ENCODE assay signal across 9 mouse cellular contexts in genomic region chr1:134332770-134333271, GRCm38 (mm10). TPM values are rescaled to one million over a fixed set of nuclear protein-coding genes. Genes with fewer than 3 reads are reported as not detected.
A peak's percentile ranks its signal among the peaks of the same experiment; 100 is the strongest.
DNase-seq lines count a peak whose midpoint lies in the region; ATAC-seq and TF ChIP-seq lines count a peak whose summit lies in the region.
"Had no signal": no experiment of that assay in that cellular context is flagged by ENCODE, and none has a peak within 500 bp of the region (broad histone marks: within the 10 kb centered on the region; RNA-seq: fewer than 3 reads in every experiment).

Gene Ppfia4, minus strand, starts transcription at chr1:134332928.

- 57% methylated on average over 13 of the region's 13 CpGs for WGBS in hindbrain, embryonic 12.5 days
- 59% methylated on average over 13 of the region's 13 CpGs for WGBS in hindbrain, embryonic 10.5 days
- 45% methylated on average over 13 of the region's 13 CpGs for WGBS in embryonic facial prominence, embryonic 15.5 days
- WGBS in heart, embryonic 15.5 days: 20% methylated on average over 13 of the region's 13 CpGs
- 59% methylated on average over 12 of the region's 13 CpGs for WGBS in midbrain, postnatal 0 days

- no peak for TF ChIP-seq POLR2A in MEL (IDR thresholded peaks at IDR 0.05; ENCODE audit: control insufficient read depth in 1 of 2, insufficient read depth in 1 of 2, low read depth in 1 of 2, low read length in 2 of 2, poor library complexity in 1 of 2)

- 0 out of 2 replicates have a peak within 1 kb of the TSS, but pooled peaks have one; percentile 43 for H3K9ac ChIP-seq in hindbrain, embryonic 12.5 days
- H3K9ac ChIP-seq in MEL (ENCODE audit: control insufficient read depth, low read depth, low read length, poor library complexity, severe bottlenecking): no peak within 1 kb of the TSS
- no peak within 1 kb of the TSS for H3K9ac ChIP-seq in embryonic facial prominence, embryonic 15.5 days
- peak within 1 kb of the TSS; percentile 38 for H3K9ac ChIP-seq in heart, embryonic 15.5 days
- H3K9ac ChIP-seq in midbrain, postnatal 0 days (replicated peaks; ENCODE audit: low read length, poor library complexity, severe bottlenecking): no peak within 1 kb of the TSS
- H3K9ac ChIP-seq: liver, embryonic 15.5 days had no signal

- H3K9me3 ChIP-seq in hindbrain, embryonic 12.5 days (replicated peaks): no peaks in the 10 kb centered on the region
- H3K9me3 ChIP-seq in hindbrain, embryonic 10.5 days: no peaks in the 10 kb centered on the region
- no peaks in the 10 kb centered on the region for H3K9me3 ChIP-seq in MEL (replicated peaks; ENCODE audit: insufficient read depth, low read length)
- no peaks in the 10 kb centered on the region for H3K9me3 ChIP-seq in embryonic facial prominence, embryonic 15.5 days (replicated peaks)
- no peaks in the 10 kb centered on the region for H3K9me3 ChIP-seq in heart, embryonic 15.5 days (replicated peaks)
- H3K9me3 ChIP-seq in midbrain, postnatal 0 days (ENCODE audit: low read length): no peaks in the 10 kb centered on the region
- H3K9me3 ChIP-seq: liver, embryonic 15.5 days had no signal

- H3K27me3 ChIP-seq in hindbrain, embryonic 12.5 days: no peaks in the 10 kb centered on the region
- no peaks in the 10 kb centered on the region for H3K27me3 ChIP-seq in hindbrain, embryonic 10.5 days (ENCODE audit: insufficient read depth, poor library complexity, severe bottlenecking)
- peaks cover 0 to 2% of the 10 kb centered on the region in 2 experiments; a peak in 2 of 4 replicates for H3K27me3 ChIP-seq in MEL (ENCODE audit: control insufficient read depth in 1 of 2, insufficient read depth in 2 of 2, low read length in 2 of 2)
- no peaks in the 10 kb centered on the region for H3K27me3 ChIP-seq in embryonic facial prominence, embryonic 15.5 days
- no peaks in the 10 kb centered on the region for H3K27me3 ChIP-seq in heart, embryonic 15.5 days
- no peaks in the 10 kb centered on the region for H3K27me3 ChIP-seq in midbrain, postnatal 0 days (ENCODE audit: insufficient read depth, low read length)

- DNase-seq in hindbrain, embryonic 10.5 days (ENCODE audit: low spot score): no peak
- peak; percentile 45 for DNase-seq in MEL (ENCODE audit: low read depth, low spot score)
- DNase-seq in left cerebral cortex, adult 2 months (ENCODE audit: extremely low spot score in 1 of 2, low spot score in 2 of 2): peak; percentile 65 to 74
- DNase-seq in midbrain, postnatal 0 days (ENCODE audit: low spot score): peak; percentile 85
- no peak for DNase-seq in embryo, embryonic 10 days (ENCODE audit: low spot score)

- no peak for TF ChIP-seq RAD21 in MEL (IDR thresholded peaks at IDR 0.05; ENCODE audit: low read depth, low read length)

- no peak within 1 kb of the TSS for H3K27ac ChIP-seq in hindbrain, embryonic 12.5 days
- no peak within 1 kb of the TSS for H3K27ac ChIP-seq in hindbrain, embryonic 10.5 days
- H3K27ac ChIP-seq in MEL (ENCODE audit: control insufficient read depth, low read depth, low read length): no peak within 1 kb of the TSS
- H3K27ac ChIP-seq in embryonic facial prominence, embryonic 15.5 days (replicated peaks): peak within 1 kb of the TSS; percentile 41; the same call in 1 of the 2 replicates
- H3K27ac ChIP-seq in heart, embryonic 15.5 days: peak within 1 kb of the TSS; percentile 91
- peak within 1 kb of the TSS; percentile 55; the same call in 1 of the 2 replicates for H3K27ac ChIP-seq in left cerebral cortex, adult 2 months
- H3K27ac ChIP-seq in midbrain, postnatal 0 days (ENCODE audit: low read depth, low read length): no peak within 1 kb of the TSS
- H3K27ac ChIP-seq: liver, embryonic 15.5 days had no signal

- intact Hi-C loops in left cerebral cortex, adult 2 months (cut with DNase I): loop anchor here (1.0 to 10.0 kb wide), 6 partner anchors 88 to 418 kb away; no protein-coding TSS in a partner anchor

- peaks cover 11% of the 10 kb centered on the region for H3K4me1 ChIP-seq in hindbrain, embryonic 12.5 days
- peaks cover 28% of the 10 kb centered on the region for H3K4me1 ChIP-seq in hindbrain, embryonic 10.5 days (replicated peaks)
- no peaks in the 10 kb centered on the region for H3K4me1 ChIP-seq in MEL (ENCODE audit: control insufficient read depth in 1 of 2, insufficient read depth in 2 of 2, low read length in 2 of 2)
- H3K4me1 ChIP-seq in embryonic facial prominence, embryonic 15.5 days: peaks cover 18% of the 10 kb centered on the region
- peaks cover 58% of the 10 kb centered on the region for H3K4me1 ChIP-seq in heart, embryonic 15.5 days (replicated peaks)
- peaks cover 3% of the 10 kb centered on the region; the same call in 1 of the 2 replicates for H3K4me1 ChIP-seq in midbrain, postnatal 0 days (ENCODE audit: insufficient read depth, low read length)

- ATAC-seq in hindbrain, embryonic 12.5 days (ENCODE audit: low FRiP score): peak; percentile 46; the same call in 1 of the 2 replicates
- peak; percentile 73 for ATAC-seq in embryonic facial prominence, embryonic 15.5 days (ENCODE audit: insufficient number of reproducible peaks, low FRiP score, low TSS enrichment, low read depth)
- peak; percentile 85 for ATAC-seq in heart, embryonic 15.5 days (replicated peaks; ENCODE audit: insufficient number of reproducible peaks, insufficient read depth, low FRiP score, low read depth)
- ATAC-seq in midbrain, postnatal 0 days (ENCODE audit: low FRiP score): peak; percentile 55; the same call in 1 of the 2 replicates

- no peaks in the 10 kb centered on the region for H3K36me3 ChIP-seq in hindbrain, embryonic 12.5 days
- H3K36me3 ChIP-seq in hindbrain, embryonic 10.5 days: no peaks in the 10 kb centered on the region
- no peaks in the 10 kb centered on the region for H3K36me3 ChIP-seq in MEL (ENCODE audit: control insufficient read depth in 1 of 2, insufficient read depth in 2 of 2, low read length in 2 of 2)
- H3K36me3 ChIP-seq in embryonic facial prominence, embryonic 15.5 days: no peaks in the 10 kb centered on the region
- no peaks in the 10 kb centered on the region for H3K36me3 ChIP-seq in heart, embryonic 15.5 days
- H3K36me3 ChIP-seq in midbrain, postnatal 0 days (ENCODE audit: insufficient read depth, low read length): peaks cover 10% of the 10 kb centered on the region; the same call in 1 of the 2 replicates
- H3K36me3 ChIP-seq: liver, embryonic 15.5 days had no signal

- H3K4me3 ChIP-seq in hindbrain, embryonic 12.5 days: no peak within 1 kb of the TSS
- H3K4me3 ChIP-seq in hindbrain, embryonic 10.5 days: no peak within 1 kb of the TSS
- no peak within 1 kb of the TSS for H3K4me3 ChIP-seq in MEL (ENCODE audit: control insufficient read depth in 1 of 2, insufficient read depth in 1 of 2, low read depth in 2 of 2, low read length in 2 of 2)
- no peak within 1 kb of the TSS for H3K4me3 ChIP-seq in embryonic facial prominence, embryonic 15.5 days (replicated peaks)
- peak within 1 kb of the TSS; percentile 35 for H3K4me3 ChIP-seq in heart, embryonic 15.5 days
- peak within 1 kb of the TSS; percentile 3; the same call in 1 of the 2 replicates for H3K4me3 ChIP-seq in left cerebral cortex, adult 2 months
- H3K4me3 ChIP-seq in midbrain, postnatal 0 days (ENCODE audit: low read depth, low read length): no peak within 1 kb of the TSS
- H3K4me3 ChIP-seq: liver, embryonic 15.5 days had no signal

- no peak for TF ChIP-seq EP300 in MEL (IDR thresholded peaks at IDR 0.05; ENCODE audit: low read depth in 1 of 2, low read length in 2 of 2)

- no peaks in the 10 kb centered on the region for H3K79me2 ChIP-seq in MEL (ENCODE audit: control insufficient read depth, insufficient read depth, low read length, poor library complexity)

- H3K4me2 ChIP-seq in hindbrain, embryonic 12.5 days (replicated peaks): no peak within 1 kb of the TSS
- H3K4me2 ChIP-seq in embryonic facial prominence, embryonic 15.5 days (replicated peaks): 0 out of 2 replicates have a peak within 1 kb of the TSS, but pooled peaks have one; percentile 28
- peak within 1 kb of the TSS; percentile 61 for H3K4me2 ChIP-seq in heart, embryonic 15.5 days
- no peak within 1 kb of the TSS; the same call in 1 of the 2 replicates for H3K4me2 ChIP-seq in midbrain, postnatal 0 days (ENCODE audit: low read depth, low read length, poor library complexity, severe bottlenecking)
- H3K4me2 ChIP-seq: liver, embryonic 15.5 days had no signal

- TF ChIP-seq CTCF in MEL (IDR thresholded peaks at IDR 0.05 in 2 of 3, conservative IDR thresholded peaks at IDR 0.05 in 1 of 3; ENCODE audit: control insufficient read depth in 1 of 3, insufficient read depth in 1 of 3, low read depth in 2 of 3, low read length in 3 of 3, poor library complexity in 1 of 3, severe bottlenecking in 1 of 3): no peak
- no peak for TF ChIP-seq CTCF in left cerebral cortex, adult 2 months (IDR thresholded peaks at IDR 0.05)
- no peak for TF ChIP-seq CTCF in midbrain, postnatal 0 days (IDR thresholded peaks at IDR 0.05)

TF ChIP-seq in MEL, 35 proteins besides CTCF, POLR2A, EP300 and RAD21 (continues in another document):
- no peak for TF ChIP-seq USF1 (IDR thresholded peaks at IDR 0.05; ENCODE audit: low read depth, low read length)
- TF ChIP-seq MAFK (IDR thresholded peaks at IDR 0.05; ENCODE audit: borderline replicate concordance, low read depth, low read length): no peak
- TF ChIP-seq GABPA (IDR thresholded peaks at IDR 0.05; ENCODE audit: low read depth, low read length): no peak
- TF ChIP-seq ZKSCAN1 (IDR thresholded peaks at IDR 0.05; ENCODE audit: low read depth, low read length): no peak
- TF ChIP-seq JUND (IDR thresholded peaks at IDR 0.05; ENCODE audit: low read depth, low read length): no peak
- TF ChIP-seq ZC3H11A (IDR thresholded peaks at IDR 0.05; ENCODE audit: low read depth, low read length): no peak
- TF ChIP-seq CHD1 (IDR thresholded peaks at IDR 0.05; ENCODE audit: low read depth, low read length): no peak
- TF ChIP-seq ELF1 (IDR thresholded peaks at IDR 0.05; ENCODE audit: low read depth, low read length): no peak
- TF ChIP-seq MAZ (IDR thresholded peaks at IDR 0.05; ENCODE audit: low read depth, low read length): no peak
- TF ChIP-seq ZNF384 (IDR thresholded peaks at IDR 0.05; ENCODE audit: low read depth, low read length): no peak
- no peak for TF ChIP-seq SMC3 (IDR thresholded peaks at IDR 0.05; ENCODE audit: low read depth, low read length)

RNA-seq across cellular contexts. Expression of gene Ppfia4, which starts in this region (rescaled TPM):
- polyA plus RNA-seq in hindbrain, embryonic 12.5 days (2016; fragmentation: Nextera tagmentation; extraction: Ambion mirVana): 6.3 and 7.8 TPM in 2 replicates
- 3.2 and 4.1 TPM in 2 replicates for polyA plus RNA-seq in hindbrain, embryonic 10.5 days (2016; fragmentation: Nextera tagmentation; extraction: Ambion mirVana)
- total RNA-seq in MEL (2012; rRNA removed): not detected in 2 replicates
- polyA plus RNA-seq in MEL (2012; ENCODE audit: insufficient read depth in 1 of 2, insufficient read length in 2 of 2, low read depth in 1 of 2, low replicate concordance in 2 of 2, missing spikeins in 1 of 2): under 1 TPM in 1 of 2 experiments, not detected in 1; 0.11 TPM
- polyA plus RNA-seq in embryonic facial prominence, embryonic 15.5 days (2015; fragmentation: Nextera tagmentation; extraction: Ambion mirVana): 11.6 and 12.2 TPM in 2 replicates
- 9.7 and 10.3 TPM in 2 replicates for polyA plus RNA-seq in heart, embryonic 15.5 days (2015; fragmentation: Nextera tagmentation; extraction: Ambion mirVana)
- total RNA-seq in left cerebral cortex, adult 2 months (2021): 10 to 100 TPM; 50.7 to 50.8 TPM
- total RNA-seq in midbrain, postnatal 0 days (2014; rRNA removed): 42.0 and 43.3 TPM in 2 replicates
- 28.7 and 29.1 TPM in 2 replicates for polyA plus RNA-seq in midbrain, postnatal 0 days (2015; fragmentation: Nextera tagmentation; extraction: Ambion mirVana)

Comparison
In these comparisons a context has a peak if more than half of its experiments do, and no peak if none do; other contexts are left out.
1. RNA of gene Ppfia4 (total RNA-seq): 50.7 to 50.8 TPM in left cerebral cortex, adult 2 months and 42.0 to 43.3 TPM in midbrain, postnatal 0 days; not detected in MEL; every median in the first group is over 10 times any median in the second.
2. Peak in DNase-seq in MEL; RNA of the gene not detected or under 1 TPM.
3. H3K27ac ChIP-seq: peak in embryonic facial prominence, embryonic 15.5 days (single experiment), heart, embryonic 15.5 days (single experiment) and left cerebral cortex, adult 2 months (single experiment); none in hindbrain, embryonic 12.5 days (single experiment), hindbrain, embryonic 10.5 days (single experiment), MEL (single experiment) and midbrain, postnatal 0 days (single experiment).
4. H3K4me2 ChIP-seq: peak in embryonic facial prominence, embryonic 15.5 days (single experiment) and heart, embryonic 15.5 days (single experiment); none in hindbrain, embryonic 12.5 days (single experiment) and midbrain, postnatal 0 days (single experiment).
5. H3K4me3 ChIP-seq: peak in heart, embryonic 15.5 days (single experiment) and left cerebral cortex, adult 2 months (single experiment); none in hindbrain, embryonic 12.5 days (single experiment), hindbrain, embryonic 10.5 days (single experiment), MEL (0 of 2), embryonic facial prominence, embryonic 15.5 days (single experiment) and midbrain, postnatal 0 days (single experiment).
6. H3K9ac ChIP-seq: peak in hindbrain, embryonic 12.5 days (single experiment) and heart, embryonic 15.5 days (single experiment); none in MEL (single experiment), embryonic facial prominence, embryonic 15.5 days (single experiment) and midbrain, postnatal 0 days (single experiment).
7. DNase-seq: peak in left cerebral cortex, adult 2 months (2 of 2) and midbrain, postnatal 0 days (single experiment); none in hindbrain, embryonic 10.5 days (single experiment) and embryo, embryonic 10 days (single experiment).
8. Peak in every context shown above with its lines, with median percentiles within 50 percentile points of each other: ATAC-seq.